Mouse (Mus musculus) MEL (cell line): ENCODE measurements around the gene Diras2.

Experiments
- BHLHE40 ChIP-seq: IDR thresholded peaks from 2 replicates; pipeline ENCODE4 v1.6.1; 2012; ENCODE audit warnings: low read depth, mild to moderate bottlenecking, inconsistent platforms, low read length, improper control_type of control experiment, borderline replicate concordance
- CTCF ChIP-seq, 3 experiments: IDR thresholded peaks in 2 of 3; conservative IDR thresholded peaks in 1 of 3; 2 replicates each; pipeline ENCODE4 v1.5.1; 2011 to 2012; ENCODE audit warnings: low read length in 3 of 3, low read depth in 2 of 3, mild to moderate bottlenecking in 2 of 3, improper control_type of control experiment in 1 of 3, inconsistent platforms in 1 of 3, mixed read lengths in 1 of 3, moderate library complexity in 1 of 3; ENCODE audit not compliant: control insufficient read depth in 1 of 3, insufficient read depth in 1 of 3, poor library complexity in 1 of 3, severe bottlenecking in 1 of 3
- GABPA ChIP-seq: IDR thresholded peaks from 2 replicates; pipeline ENCODE4 v1.6.1; 2012; ENCODE audit warnings: low read depth, mild to moderate bottlenecking, inconsistent platforms, low read length, improper control_type of control experiment, moderate library complexity
- HCFC1 ChIP-seq: IDR thresholded peaks from 2 replicates; pipeline ENCODE4 v1.6.1; 2012; ENCODE audit warnings: low read depth, mild to moderate bottlenecking, inconsistent platforms, low read length, improper control_type of control experiment, moderate library complexity
- NELFE ChIP-seq: IDR thresholded peaks from 2 replicates; pipeline ENCODE4 v1.6.1; 2011; ENCODE audit warnings: low read depth, low read length, improper control_type of control experiment
- NRF1 ChIP-seq: IDR thresholded peaks from 2 replicates; pipeline ENCODE4 v1.6.1; 2014; ENCODE audit warnings: low read depth, mild to moderate bottlenecking, inconsistent platforms, low read length, improper control_type of control experiment, moderate library complexity; ENCODE audit not compliant: poor library complexity, insufficient read depth, severe bottlenecking
- POLR2A ChIP-seq, 2 experiments: IDR thresholded peaks; 2 replicates each; pipeline ENCODE4 v1.6.1; 2011 to 2012; ENCODE audit warnings: low read length in 2 of 2, mild to moderate bottlenecking in 2 of 2, control low read depth in 1 of 2, improper control_type of control experiment in 1 of 2, low read depth in 1 of 2, moderate library complexity in 1 of 2; ENCODE audit not compliant: control insufficient read depth in 1 of 2, insufficient read depth in 1 of 2, poor library complexity in 1 of 2
- RAD21 ChIP-seq: IDR thresholded peaks from 2 replicates; pipeline ENCODE4 v1.6.1; 2011; ENCODE audit warnings: mild to moderate bottlenecking, low read depth, low read length, improper control_type of control experiment
- USF2 ChIP-seq, 2 experiments: IDR thresholded peaks; 2 replicates each; pipeline ENCODE4 v1.6.1; 2011 to 2012; ENCODE audit warnings: improper control_type of control experiment in 2 of 2, low read length in 2 of 2, borderline replicate concordance in 1 of 2, inconsistent platforms in 1 of 2, low read depth in 1 of 2, mild to moderate bottlenecking in 1 of 2; ENCODE audit not compliant: insufficient read depth in 1 of 2
- ZNF384 ChIP-seq: IDR thresholded peaks from 2 replicates; pipeline ENCODE4 v1.6.1; 2012; ENCODE audit warnings: low read depth, mild to moderate bottlenecking, inconsistent platforms, low read length, improper control_type of control experiment

GRCm38 (mm10) chr13:52561367-52562165 lies 30.5 kb upstream of the Diras2 start:
- no peak for TF ChIP-seq POLR2A (IDR thresholded peaks at IDR 0.05; ENCODE audit: control insufficient read depth in 1 of 2, insufficient read depth in 1 of 2, low read depth in 1 of 2, low read length in 2 of 2, poor library complexity in 1 of 2)
- no peak for TF ChIP-seq BHLHE40
- no peak for TF ChIP-seq GABPA
- TF ChIP-seq CTCF (IDR thresholded peaks at IDR 0.05 in 2 of 3, conservative IDR thresholded peaks at IDR 0.05 in 1 of 3; ENCODE audit: control insufficient read depth in 1 of 3, insufficient read depth in 1 of 3, low read depth in 2 of 3, low read length in 3 of 3, poor library complexity in 1 of 3, severe bottlenecking in 1 of 3), result no peak
- no peak for TF ChIP-seq HCFC1
- TF ChIP-seq ZNF384, result peak; percentile 34; the same call in 1 of the 2 replicates
- no peak for TF ChIP-seq RAD21
- no peak for TF ChIP-seq NRF1
- no peak for TF ChIP-seq NELFE
- TF ChIP-seq USF2 (IDR thresholded peaks at IDR 0.05; ENCODE audit: borderline replicate concordance in 1 of 2, insufficient read depth in 1 of 2, low read depth in 1 of 2, low read length in 2 of 2), result no peak
